Mouse (Mus musculus): ENCODE measurements around the gene Trpv3. TPM values are rescaled to one million over a fixed set of nuclear protein-coding genes. Genes with fewer than 3 reads are reported as not detected.

The Trpv3 gene
- total RNA-seq (2021) = under 1 TPM; 0.12 to 0.15 TPM
- long read RNA-seq, experiment 1 = 0 reads
- long read RNA-seq, experiment 2 = 0 reads

- no peak for DNase-seq
Observed at GRCm38 (mm10) chr11:73267267-73267666, at the start of gene Trpv3. Gene Trpv3, plus strand, starts transcription at chr11:73267388.

- DNase-seq = no peak
Observed at GRCm38 (mm10) chr11:73219671-73220070, 47.5 kb upstream of the Trpv3 start.

GRCm38 (mm10) chr11:73220651-73221050, 46.5 kb upstream of the Trpv3 start:
- no peak for DNase-seq

- no peak for DNase-seq
Observed at GRCm38 (mm10) chr11:73222846-73223245, 44.3 kb upstream of the Trpv3 start.

- peak; percentile 55 for DNase-seq
Observed at GRCm38 (mm10) chr11:73223966-73224365, 43.2 kb upstream of the Trpv3 start.

GRCm38 (mm10) chr11:73225856-73226255, 41.3 kb upstream of the Trpv3 start:
- DNase-seq = no peak

DNA sequence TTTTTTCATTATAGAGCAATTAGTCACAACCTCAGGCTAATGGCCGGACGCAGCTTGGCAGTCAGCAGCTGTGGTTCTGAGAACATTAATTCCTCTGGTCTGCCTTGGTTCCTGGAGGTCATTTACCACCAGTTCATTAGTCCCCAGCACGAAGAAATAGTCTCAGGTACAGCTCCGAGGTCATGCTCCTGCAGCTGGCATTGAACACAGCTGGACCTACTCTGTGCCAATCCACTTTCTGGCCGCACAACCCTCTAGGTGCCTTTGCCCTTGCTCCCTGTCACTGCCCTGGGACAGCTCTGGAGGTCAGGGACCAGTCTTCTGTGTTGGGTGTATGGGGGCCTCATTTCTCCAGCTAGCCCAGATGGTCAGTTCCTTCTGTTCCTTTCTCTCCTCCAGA, 38.3 kb upstream of the Trpv3 start:
- DNase-seq = no peak

DNA sequence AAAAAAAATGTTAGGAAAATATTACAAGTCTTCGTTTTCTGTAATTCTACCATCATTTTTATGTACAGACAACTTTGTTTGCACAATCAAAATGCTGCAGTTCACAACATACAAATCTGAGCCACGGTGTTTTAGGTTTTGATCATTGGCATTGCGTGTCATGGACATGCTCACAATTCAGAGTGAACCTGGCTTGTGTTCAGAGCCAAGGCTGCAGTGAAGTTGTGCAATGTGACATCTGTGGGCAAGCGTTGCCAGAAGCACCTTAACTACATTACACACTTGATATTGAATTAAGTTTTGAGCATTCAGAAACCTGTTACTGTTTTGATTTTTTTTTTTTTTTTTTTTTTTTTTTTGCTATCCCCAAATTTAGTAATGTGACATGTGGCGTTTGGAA, 37.1 kb upstream of the Trpv3 start:
- no peak for DNase-seq

DNA sequence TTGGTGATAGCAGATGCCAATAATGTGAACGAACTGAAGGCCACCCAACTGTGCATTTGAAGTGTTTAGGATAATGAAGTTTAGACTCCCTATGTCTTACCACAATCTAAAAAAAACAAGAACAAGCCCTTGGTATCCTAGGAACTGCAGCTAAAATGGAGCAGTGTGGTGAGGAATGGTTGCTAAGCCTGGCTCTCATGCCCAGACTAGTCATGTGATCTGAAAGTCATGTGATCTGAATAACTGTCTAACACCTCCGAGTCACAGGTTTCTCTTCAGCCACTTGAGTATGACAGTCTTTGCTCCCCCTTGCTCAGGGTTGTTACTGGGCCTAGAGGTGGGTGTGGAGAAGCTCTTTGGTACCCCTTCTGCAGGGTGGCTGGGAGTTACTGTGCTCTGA, 34.7 kb upstream of the Trpv3 start:
- no peak for DNase-seq

- peak; percentile 24 for DNase-seq
Observed at GRCm38 (mm10) chr11:73233992-73234391, 33.2 kb upstream of the Trpv3 start, which contains the start of gene Trpv1. Gene Trpv1, plus strand, starts transcription at chr11:73234292.

GRCm38 (mm10) chr11:73235990-73236701, 31.0 kb upstream of the Trpv3 start:
- peak; percentile 83 for DNase-seq

DNA sequence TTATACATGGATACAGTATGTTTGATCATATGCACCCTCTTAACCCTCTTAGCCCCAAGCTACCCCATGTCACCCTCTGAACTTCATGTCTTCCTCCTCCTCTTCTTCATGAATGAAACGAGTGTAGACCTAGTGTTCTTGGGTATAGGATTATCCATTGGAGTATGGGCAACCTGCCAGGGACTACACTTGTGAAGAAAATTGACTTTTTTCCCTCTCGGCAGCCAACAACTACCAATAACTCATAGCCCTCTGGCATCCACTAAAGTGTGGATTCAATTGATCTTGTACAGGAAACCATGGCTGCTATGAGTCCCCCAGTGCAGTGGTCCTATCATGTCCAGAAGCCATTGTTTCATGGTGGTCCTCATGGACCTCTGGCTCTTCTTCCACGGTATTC, 30.5 kb upstream of the Trpv3 start:
- no peak for DNase-seq

DNA sequence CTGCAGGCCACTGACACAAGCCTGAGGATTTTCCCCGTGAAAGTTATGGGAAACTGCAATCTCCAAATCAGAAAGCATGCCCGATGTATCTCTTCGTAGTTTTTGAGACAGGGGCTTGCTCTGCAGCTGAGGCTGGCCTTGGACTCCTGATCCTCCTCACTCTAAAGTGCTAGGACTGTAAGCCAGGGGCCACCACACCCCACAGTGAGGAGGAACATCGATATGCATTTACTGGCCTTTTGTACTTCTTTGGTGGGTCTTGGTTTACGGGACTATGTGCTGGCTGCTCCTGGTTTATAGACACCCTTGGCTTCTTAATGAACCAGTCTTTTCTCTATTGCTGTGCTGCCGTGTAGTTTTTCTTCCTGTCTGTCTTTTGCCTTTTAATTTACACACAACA, 25.0 kb upstream of the Trpv3 start:
- no peak for DNase-seq

GRCm38 (mm10) chr11:73242777-73243176, 24.4 kb upstream of the Trpv3 start:
- DNase-seq = no peak

GRCm38 (mm10) chr11:73257362-73257945, 9.7 kb upstream of the Trpv3 start:
- no peak for DNase-seq

DNA sequence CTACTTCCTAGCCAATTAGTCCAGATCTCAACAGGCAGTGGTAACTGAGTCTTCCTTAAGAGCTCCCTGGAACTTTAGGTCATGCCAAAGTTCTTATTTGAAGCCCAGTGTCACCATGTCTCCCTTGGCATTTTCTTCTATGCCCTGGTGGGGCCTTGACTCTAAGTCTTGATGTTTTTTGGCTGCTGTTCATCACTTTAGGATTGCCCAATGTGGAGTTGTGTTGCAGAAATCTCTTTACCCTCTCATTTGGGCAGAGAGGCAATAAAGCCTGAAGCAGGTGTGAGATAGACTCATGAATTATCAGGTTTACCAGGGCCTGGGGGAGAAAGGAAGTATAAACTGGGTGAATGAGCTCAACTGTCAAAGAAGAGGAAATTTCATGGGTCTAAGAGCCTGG, 8.5 kb upstream of the Trpv3 start:
- peak; percentile 23 for DNase-seq

GRCm38 (mm10) chr11:73260457-73260856, 6.7 kb upstream of the Trpv3 start:
- DNase-seq = no peak

GRCm38 (mm10) chr11:73261385-73261784, 5.8 kb upstream of the Trpv3 start:
- DNase-seq = no peak

DNA sequence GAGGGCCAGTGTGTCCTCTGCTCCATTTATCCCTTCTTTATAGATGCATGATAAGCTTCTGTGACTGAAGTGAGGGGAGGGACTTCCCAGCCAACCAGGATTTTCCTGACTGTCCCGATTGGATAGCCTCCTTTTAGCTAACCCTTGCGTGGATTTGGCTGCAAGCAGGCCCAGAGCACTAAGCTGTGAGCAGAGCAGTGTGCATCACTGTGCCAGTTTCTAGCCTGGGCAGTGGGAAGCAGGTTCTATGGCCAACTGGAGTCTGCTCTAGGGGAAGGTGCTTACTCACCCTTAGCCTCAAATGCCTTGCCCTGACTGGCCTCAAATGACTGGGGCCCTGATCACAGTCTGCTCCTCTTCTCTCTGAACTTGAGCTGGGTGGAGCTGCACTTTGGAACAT, 7.6 kb downstream of the Trpv3 start:
- no peak for DNase-seq

- DNase-seq = no peak
Observed at GRCm38 (mm10) chr11:73280710-73281109, 13.5 kb downstream of the Trpv3 start.

- DNase-seq = peak; percentile 65
Observed at GRCm38 (mm10) chr11:73281528-73282027, 14.4 kb downstream of the Trpv3 start.

GRCm38 (mm10) chr11:73283369-73283768, 16.2 kb downstream of the Trpv3 start:
- no peak for DNase-seq

GRCm38 (mm10) chr11:73283926-73284325, 16.7 kb downstream of the Trpv3 start:
- no peak for DNase-seq

- no peak for DNase-seq
Observed at GRCm38 (mm10) chr11:73284351-73284750, 17.2 kb downstream of the Trpv3 start.
